Mouse (Mus musculus) brown adipose tissue, adult 24 weeks (tissue): ENCODE measurements around the gene Evi2. TPM values are rescaled to one million over a fixed set of nuclear protein-coding genes. Genes with fewer than 3 reads are reported as not detected.
A peak's percentile ranks its signal among the peaks of the same experiment; 100 is the strongest.

Experiments
- H3K27ac ChIP-seq: fragments of 200-500 bp; replicated peaks from 2 replicates; pipeline ENCODE4 v1.5.1; 2012; ENCODE audit warnings: low read depth, mild to moderate bottlenecking, low read length
- H3K4me1 ChIP-seq: fragments of 200-500 bp; 2 replicates; pipeline ENCODE4 v1.6.1; 2012; ENCODE audit warnings: low read length, mixed read lengths; ENCODE audit not compliant: control insufficient read depth, insufficient read depth, insufficient read length
- H3K4me3 ChIP-seq: fragments of 200-500 bp; 2 replicates; pipeline ENCODE4 v1.5.1; 2012; ENCODE audit warnings: low read depth, mild to moderate bottlenecking, low read length, moderate library complexity; ENCODE audit not compliant: insufficient read depth
- polyA plus RNA-seq: library from polyadenylated mRNA; stranded (reverse); fragments of >200 nt; gene quantifications from 2 replicates; pipeline ENCODE4 v1.2.4, GENCODE M21; 2012; ENCODE audit not compliant: missing spikeins, insufficient read depth, insufficient read length

The Evi2 gene
- polyA plus RNA-seq, 1 experiment, result not detected

- no peak overlapping the region for H3K27ac ChIP-seq
- H3K4me3 ChIP-seq, result no peak overlapping the region
- H3K4me1 ChIP-seq, result peaks cover 8% of the 10 kb centered on the region
These were observed 385 bp upstream of the Evi2 start for GRCm38 (mm10) chr11:79530774-79531173.

GRCm38 (mm10) chr11:79529736-79530135 is 653 bp downstream of the Evi2 start:
- peaks cover 8% of the 10 kb centered on the region for H3K4me1 ChIP-seq
- 0 out of 2 replicates have a peak overlapping the region, but pooled peaks have one; percentile 49 for H3K27ac ChIP-seq
- H3K4me3 ChIP-seq, result peak overlapping the region; percentile 48

GRCm38 (mm10) chr11:79529226-79529625 is 1.2 kb downstream of the Evi2 start:
- H3K4me1 ChIP-seq, result peaks cover 8% of the 10 kb centered on the region
- no peak overlapping the region for H3K27ac ChIP-seq
- no peak overlapping the region; the same call in 1 of the 2 replicates for H3K4me3 ChIP-seq

GRCm38 (mm10) chr11:79528601-79529000 is 1.8 kb downstream of the Evi2 start:
- 0 out of 2 replicates have a peak overlapping the region, but pooled peaks have one; percentile 14 for H3K4me3 ChIP-seq

GRCm38 (mm10) chr11:79527739-79528384 is 2.5 kb downstream of the Evi2 start:
- Histone ChIP-seq H3K4me3 (no peak overlapping the region), H3K4me1 (no peaks in the 10 kb centered on the region), H3K27ac (peak overlapping the region; percentile 72)

More at GRCm38 (mm10) chr11:79528601-79529000, 1.8 kb downstream of the Evi2 start:
- Histone ChIP-seq H3K27ac (peak overlapping the region; percentile 72), H3K4me1 (peaks cover 3% of the 10 kb centered on the region; the same call in 1 of the 2 replicates)

GRCm38 (mm10) chr11:79527015-79527738 is 3.2 kb downstream of the Evi2 start:
- Histone ChIP-seq H3K4me3 (no peak overlapping the region), H3K27ac (peak overlapping the region; percentile 67), H3K4me1 (no peaks in the 10 kb centered on the region)

GRCm38 (mm10) chr11:79526549-79526948 is 3.8 kb downstream of the Evi2 start:
- Histone ChIP-seq H3K27ac (no peak overlapping the region), H3K4me3 (no peak overlapping the region), H3K4me1 (no peaks in the 10 kb centered on the region)

GRCm38 (mm10) chr11:79524310-79524575 is 6.1 kb downstream of the Evi2 start:
- Histone ChIP-seq H3K27ac (peak overlapping the region; percentile 49; the same call in 1 of the 2 replicates), H3K4me1 (no peaks in the 10 kb centered on the region), H3K4me3 (no peak overlapping the region)

GRCm38 (mm10) chr11:79523560-79524309 is 6.7 kb downstream of the Evi2 start, which contains the start of gene Evi2b:
Evi2b (minus strand) TSS chr11:79523762.
- no peaks in the 10 kb centered on the region for H3K4me1 ChIP-seq
- H3K4me3 ChIP-seq, result peak within 1 kb of the TSS; percentile 39; the same call in 1 of the 2 replicates
- peak within 1 kb of the TSS; percentile 49; the same call in 1 of the 2 replicates for H3K27ac ChIP-seq

- no peaks in the 10 kb centered on the region for H3K4me1 ChIP-seq
- H3K4me3 ChIP-seq, result no peak overlapping the region
- no peak overlapping the region for H3K27ac ChIP-seq
These were observed 7.4 kb downstream of the Evi2 start for GRCm38 (mm10) chr11:79522944-79523343.

GRCm38 (mm10) chr11:79521930-79522329 is 8.5 kb downstream of the Evi2 start:
- H3K4me1 ChIP-seq, result no peaks in the 10 kb centered on the region
- H3K4me3 ChIP-seq, result no peak overlapping the region
- no peak overlapping the region for H3K27ac ChIP-seq

- H3K4me3 ChIP-seq, result no peak overlapping the region
- H3K4me1 ChIP-seq, result no peaks in the 10 kb centered on the region
- no peak overlapping the region for H3K27ac ChIP-seq
These were observed 9.6 kb downstream of the Evi2 start for GRCm38 (mm10) chr11:79520772-79521171.

- H3K27ac ChIP-seq, result no peak overlapping the region
- H3K4me3 ChIP-seq, result no peak overlapping the region
- H3K4me1 ChIP-seq, result no peaks in the 10 kb centered on the region
These were observed 10.5 kb downstream of the Evi2 start for GRCm38 (mm10) chr11:79519878-79520291.

GRCm38 (mm10) chr11:79519299-79519698 is 11.1 kb downstream of the Evi2 start:
- no peaks in the 10 kb centered on the region for H3K4me1 ChIP-seq
- peak overlapping the region; percentile 31; the same call in 1 of the 2 replicates for H3K27ac ChIP-seq
- H3K4me3 ChIP-seq, result no peak overlapping the region

- no peaks in the 10 kb centered on the region for H3K4me1 ChIP-seq
- no peak overlapping the region for H3K4me3 ChIP-seq
- H3K27ac ChIP-seq, result no peak overlapping the region
These were observed 14.6 kb downstream of the Evi2 start for GRCm38 (mm10) chr11:79515798-79516197.
